Mouse (Mus musculus): ENCODE data around the gene Zbtb45. TPM values are rescaled to one million over a fixed set of nuclear protein-coding genes. Genes with fewer than 3 reads are reported as not detected.
A peak's percentile ranks its signal among the peaks of the same experiment; 100 is the strongest.

Zbtb45 gene
- polyA plus RNA-seq, 1 experiment, result 46.2 TPM

GRCm38 (mm10) chr7:13053001-13053400, 43.2 kb upstream of the Zbtb45 start:
- H3K36me3 ChIP-seq (ENCODE audit: control insufficient read depth, insufficient read depth, low read length), result no peaks in the 10 kb centered on the region
- H3K4me3 ChIP-seq (ENCODE audit: low read depth, low read length), result no peak overlapping the region
- H3K4me1 ChIP-seq (ENCODE audit: control insufficient read depth, insufficient read depth, insufficient read length, low read length), result no peaks in the 10 kb centered on the region
- WGBS, result 87% methylated on average over 13 of the region's 13 CpGs
- TF ChIP-seq CTCF (IDR thresholded peaks at IDR 0.05; ENCODE audit: extremely low read depth, insufficient read length, insufficient replicate concordance, low read depth, low read length) (no peak), POLR2A (IDR thresholded peaks at IDR 0.05; ENCODE audit: low read depth, low read length) (no peak)
- no peak overlapping the region for H3K27ac ChIP-seq (ENCODE audit: insufficient read depth, low read depth, low read length)
- H3K27me3 ChIP-seq (ENCODE audit: control insufficient read depth, insufficient read depth, low read length), result no peaks in the 10 kb centered on the region

GRCm38 (mm10) chr7:13046084-13046483, 36.2 kb upstream of the Zbtb45 start:
- H3K27me3 ChIP-seq (ENCODE audit: control insufficient read depth, insufficient read depth, low read length), result peaks cover 20% of the 10 kb centered on the region
- no peak overlapping the region for H3K27ac ChIP-seq (ENCODE audit: insufficient read depth, low read depth, low read length)
- H3K36me3 ChIP-seq (ENCODE audit: control insufficient read depth, insufficient read depth, low read length), result no peaks in the 10 kb centered on the region
- TF ChIP-seq POLR2A (IDR thresholded peaks at IDR 0.05; ENCODE audit: low read depth, low read length) (no peak), CTCF (IDR thresholded peaks at IDR 0.05; ENCODE audit: extremely low read depth, insufficient read length, insufficient replicate concordance, low read depth, low read length) (peak; percentile 64; the same call in 1 of the 2 replicates)
- H3K4me3 ChIP-seq (ENCODE audit: low read depth, low read length), result no peak overlapping the region
- 0% methylated on average over 2 of the region's 2 CpGs for WGBS
- H3K4me1 ChIP-seq (ENCODE audit: control insufficient read depth, insufficient read depth, insufficient read length, low read length), result peaks cover 12% of the 10 kb centered on the region

- Histone ChIP-seq H3K4me3 (ENCODE audit: low read depth, low read length) (peak overlapping the region; percentile 55), H3K27ac (ENCODE audit: insufficient read depth, low read depth, low read length) (no peak overlapping the region), H3K27me3 (ENCODE audit: control insufficient read depth, insufficient read depth, low read length) (peaks cover 20% of the 10 kb centered on the region), H3K36me3 (ENCODE audit: control insufficient read depth, insufficient read depth, low read length) (no peaks in the 10 kb centered on the region), H3K4me1 (ENCODE audit: control insufficient read depth, insufficient read depth, insufficient read length, low read length) (peaks cover 12% of the 10 kb centered on the region)
- TF ChIP-seq CTCF (IDR thresholded peaks at IDR 0.05; ENCODE audit: extremely low read depth, insufficient read length, insufficient replicate concordance, low read depth, low read length), result no peak
- WGBS, result 6% methylated on average over 23 of the region's 23 CpGs
Measured at GRCm38 (mm10) chr7:13044254-13044625, 34.4 kb upstream of the Zbtb45 start.

GRCm38 (mm10) chr7:13043445-13044253, 33.8 kb upstream of the Zbtb45 start:
- TF ChIP-seq POLR2A (IDR thresholded peaks at IDR 0.05; ENCODE audit: low read depth, low read length) (no peak), CTCF (IDR thresholded peaks at IDR 0.05; ENCODE audit: extremely low read depth, insufficient read length, insufficient replicate concordance, low read depth, low read length) (no peak)
- Histone ChIP-seq H3K27me3 (ENCODE audit: control insufficient read depth, insufficient read depth, low read length) (peaks cover 20% of the 10 kb centered on the region), H3K27ac (ENCODE audit: insufficient read depth, low read depth, low read length) (no peak overlapping the region), H3K4me1 (ENCODE audit: control insufficient read depth, insufficient read depth, insufficient read length, low read length) (peaks cover 16% of the 10 kb centered on the region), H3K36me3 (ENCODE audit: control insufficient read depth, insufficient read depth, low read length) (no peaks in the 10 kb centered on the region), H3K4me3 (ENCODE audit: low read depth, low read length) (peak overlapping the region; percentile 55)
- WGBS, result 9% methylated on average over 88 of the region's 88 CpGs

- WGBS, result 72% methylated on average over 16 of the region's 16 CpGs
- peaks cover 20% of the 10 kb centered on the region for H3K27me3 ChIP-seq (ENCODE audit: control insufficient read depth, insufficient read depth, low read length)
- peak overlapping the region; percentile 55; the same call in 1 of the 2 replicates for H3K4me3 ChIP-seq (ENCODE audit: low read depth, low read length)
- peaks cover 16% of the 10 kb centered on the region for H3K4me1 ChIP-seq (ENCODE audit: control insufficient read depth, insufficient read depth, insufficient read length, low read length)
- no peaks in the 10 kb centered on the region for H3K36me3 ChIP-seq (ENCODE audit: control insufficient read depth, insufficient read depth, low read length)
- no peak for TF ChIP-seq CTCF (IDR thresholded peaks at IDR 0.05; ENCODE audit: extremely low read depth, insufficient read length, insufficient replicate concordance, low read depth, low read length)
- TF ChIP-seq POLR2A (IDR thresholded peaks at IDR 0.05; ENCODE audit: low read depth, low read length), result no peak
- H3K27ac ChIP-seq (ENCODE audit: insufficient read depth, low read depth, low read length), result no peak overlapping the region
Measured at GRCm38 (mm10) chr7:13043120-13043444, 33.2 kb upstream of the Zbtb45 start.

GRCm38 (mm10) chr7:13042511-13042910, 32.7 kb upstream of the Zbtb45 start:
- Histone ChIP-seq H3K4me1 (ENCODE audit: control insufficient read depth, insufficient read depth, insufficient read length, low read length) (peaks cover 16% of the 10 kb centered on the region), H3K4me3 (ENCODE audit: low read depth, low read length) (no peak overlapping the region), H3K27me3 (ENCODE audit: control insufficient read depth, insufficient read depth, low read length) (peaks cover 20% of the 10 kb centered on the region), H3K27ac (ENCODE audit: insufficient read depth, low read depth, low read length) (no peak overlapping the region), H3K36me3 (ENCODE audit: control insufficient read depth, insufficient read depth, low read length) (no peaks in the 10 kb centered on the region)
- no peak for TF ChIP-seq POLR2A (IDR thresholded peaks at IDR 0.05; ENCODE audit: low read depth, low read length)
- TF ChIP-seq CTCF (IDR thresholded peaks at IDR 0.05; ENCODE audit: extremely low read depth, insufficient read length, insufficient replicate concordance, low read depth, low read length), result no peak
- 84% methylated on average over 6 of the region's 6 CpGs for WGBS

- no peak overlapping the region for H3K27ac ChIP-seq (ENCODE audit: insufficient read depth, low read depth, low read length)
- H3K4me3 ChIP-seq (ENCODE audit: low read depth, low read length), result no peak overlapping the region
- TF ChIP-seq CTCF (IDR thresholded peaks at IDR 0.05; ENCODE audit: extremely low read depth, insufficient read length, insufficient replicate concordance, low read depth, low read length) (no peak), POLR2A (IDR thresholded peaks at IDR 0.05; ENCODE audit: low read depth, low read length) (no peak)
- peaks cover 17% of the 10 kb centered on the region for H3K4me1 ChIP-seq (ENCODE audit: control insufficient read depth, insufficient read depth, insufficient read length, low read length)
- H3K27me3 ChIP-seq (ENCODE audit: control insufficient read depth, insufficient read depth, low read length), result peaks cover 20% of the 10 kb centered on the region
- WGBS, result 89% methylated on average over 1 of the region's 1 CpGs
- H3K36me3 ChIP-seq (ENCODE audit: control insufficient read depth, insufficient read depth, low read length), result no peaks in the 10 kb centered on the region
Measured at GRCm38 (mm10) chr7:13041256-13041655, 31.4 kb upstream of the Zbtb45 start.

Data from small intestine, adult 2 months (tissue).